Mouse (Mus musculus) monocyte, adult 59 days (primary cell): ENCODE data around the gene B3galnt2. TPM values are rescaled to one million over a fixed set of nuclear protein-coding genes. Genes with fewer than 3 reads are reported as not detected.

Experiments
- total RNA-seq, 2 experiments: library from RNA; stranded (reverse); gene quantifications; one replicate each; pipeline ENCODE4 v1.2.4; 2023

Gene B3galnt2
- 10 to 100 TPM; 25.4 to 25.6 TPM for total RNA-seq

DNA sequence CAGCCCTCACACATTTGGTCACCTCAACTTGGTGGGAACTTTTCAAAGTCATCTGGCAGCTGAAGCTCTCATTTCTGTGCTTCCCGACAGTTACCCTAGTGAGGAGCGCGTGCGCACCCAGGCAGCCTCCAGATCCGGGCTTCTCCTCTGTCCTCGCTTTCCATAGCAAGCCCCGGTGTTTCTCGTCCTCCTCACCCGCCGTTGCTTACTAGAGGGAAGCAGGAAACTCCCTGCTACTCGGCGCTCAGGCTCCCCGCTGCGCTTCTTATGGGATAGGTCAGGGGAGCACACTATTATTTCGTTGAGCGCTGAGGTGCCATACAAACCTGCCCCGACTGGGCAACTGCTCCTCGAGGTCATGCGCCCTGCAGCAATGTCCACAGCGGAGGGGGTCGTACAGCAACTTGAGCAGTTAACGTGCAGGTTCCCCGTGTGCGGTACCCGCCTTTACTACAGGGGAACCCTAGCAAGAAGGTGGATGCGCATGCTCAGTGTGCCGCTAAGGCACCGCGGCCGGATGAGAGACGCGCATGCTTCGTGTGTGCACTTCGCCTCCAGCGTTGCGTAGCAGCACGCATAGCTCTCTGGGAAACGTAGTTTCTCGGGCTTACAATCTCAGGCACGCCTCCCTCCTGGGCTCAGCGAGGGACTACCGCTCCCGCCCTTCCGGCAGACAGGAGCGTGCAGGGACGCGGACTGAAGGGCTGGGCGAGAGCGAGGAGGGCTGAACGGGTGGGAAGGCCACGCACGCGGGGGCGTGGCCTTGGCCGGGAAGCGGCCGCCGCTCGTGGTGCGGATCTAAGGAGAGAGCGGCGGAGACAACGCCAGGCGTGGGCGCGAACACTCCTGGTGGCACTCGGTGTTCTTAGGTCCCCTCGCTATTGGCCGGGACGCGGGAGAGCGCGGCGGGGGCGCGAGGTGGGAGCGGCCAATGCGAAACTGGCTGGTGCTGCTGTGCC lies at the start of gene B3galnt2:
Gene B3galnt2, plus strand, starts transcription at position 596 of the 959 bp plus-strand sequence.

DNA sequence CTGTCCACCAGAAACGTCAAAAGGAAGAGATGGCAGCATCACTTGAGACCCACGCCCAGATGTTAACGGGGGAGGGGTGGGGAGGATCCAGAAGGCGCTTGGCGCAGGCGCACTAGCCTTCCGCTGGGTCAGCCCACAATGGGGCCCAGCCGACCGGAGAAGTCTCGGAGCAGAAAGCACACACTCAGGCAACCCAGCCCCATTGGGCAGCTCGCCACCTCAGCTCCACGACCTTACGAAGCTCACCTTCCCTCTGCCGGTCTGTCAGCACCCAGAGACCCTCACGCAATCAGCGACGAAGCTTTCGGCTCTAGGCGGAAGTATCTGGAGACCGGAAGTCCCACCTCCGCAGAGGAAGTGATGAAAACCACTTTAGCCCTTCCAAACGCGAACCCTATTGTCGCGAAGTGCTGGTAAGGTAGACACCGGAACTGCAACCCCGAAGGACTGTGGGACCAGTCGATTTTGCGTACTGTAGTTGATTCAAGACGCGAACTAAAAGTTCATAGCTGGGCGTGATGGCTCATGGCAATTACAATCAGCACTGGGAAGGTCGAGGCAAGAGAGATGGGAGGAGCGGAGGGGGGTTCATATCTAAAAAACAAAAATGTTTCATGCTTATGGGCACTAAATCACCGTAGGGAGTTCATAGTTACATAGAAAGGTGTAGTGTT lies 85.2 kb downstream of the B3galnt2 start, which contains the start of gene Tbce:
Gene Tbce, minus strand, starts transcription at position 347 of the 674 bp plus-strand sequence.

Other genes with a start within 250 kb of the B3galnt2 start
- gene Gng4, start 170.4 kb upstream of the B3galnt2 start, total RNA-seq: 1 to 10 TPM in 1 of 2 experiments, under 1 TPM in 1; 0.81 to 1.7 TPM
- 10 to 100 TPM; 58.6 to 60.2 TPM for gene Tbce, start 85.2 kb downstream of the B3galnt2 start, total RNA-seq
- gene Arid4b, start 108.8 kb downstream of the B3galnt2 start, total RNA-seq: 10 to 100 TPM; 47.3 to 48.7 TPM
- 10 to 100 TPM; 25.7 to 28.6 TPM for gene Ggps1, start 109.0 kb downstream of the B3galnt2 start, total RNA-seq